Comparison of ENCODE assay signal across 10 mouse cellular contexts in the genomic region with DNA sequence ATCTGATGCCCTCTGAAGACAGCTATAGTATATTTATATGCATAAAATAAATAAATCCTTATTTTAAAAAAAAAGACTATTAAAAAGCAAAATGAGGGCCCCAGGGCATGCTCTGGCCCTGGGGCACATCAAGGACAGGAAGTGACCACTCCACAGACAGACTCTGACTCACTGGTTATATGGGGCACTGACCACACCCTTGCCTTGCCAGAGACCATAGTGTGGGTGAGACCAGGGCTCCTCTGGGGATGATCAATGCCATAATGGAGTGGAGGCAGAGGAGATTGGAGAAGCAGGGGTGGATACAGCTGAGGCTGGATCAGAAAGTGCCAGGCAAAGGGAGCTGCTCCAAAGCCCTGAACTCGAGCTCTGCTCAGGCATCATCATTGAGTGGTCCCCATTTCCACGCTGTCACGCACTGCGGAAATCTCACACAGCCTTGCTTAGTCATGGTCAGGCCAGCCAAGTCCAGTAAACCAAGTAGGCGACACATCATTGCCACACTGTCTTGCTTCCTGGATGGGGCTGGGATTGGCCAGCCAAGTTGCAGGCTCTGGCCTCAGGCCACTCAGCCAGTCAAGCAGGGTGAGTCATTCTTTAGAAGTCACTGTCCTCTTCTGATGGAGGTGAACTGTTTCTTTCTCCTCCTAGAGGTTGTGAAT. TPM values are rescaled to one million over a fixed set of nuclear protein-coding genes. Genes with fewer than 3 reads are reported as not detected.
DNase-seq lines count a peak whose midpoint lies in the region; ATAC-seq and TF ChIP-seq lines count a peak whose summit lies in the region.
"Had no signal": no experiment of that assay in that cellular context is flagged by ENCODE, and none has a peak within 500 bp of the region (broad histone marks: within the 10 kb centered on the region; RNA-seq: fewer than 3 reads in every experiment).

No protein-coding gene starts in this region.

- H3K4me1 ChIP-seq in kidney, adult 2 months (ENCODE audit: control insufficient read depth, insufficient read depth, low read length) = no peaks in the 10 kb centered on the region
- no peaks in the 10 kb centered on the region for H3K4me1 ChIP-seq in kidney, embryonic 14.5 days (ENCODE audit: control insufficient read depth, insufficient read depth, low read length)
- H3K4me1 ChIP-seq in neural tube, embryonic 15.5 days = no peaks in the 10 kb centered on the region
- H3K4me1 ChIP-seq: forebrain, embryonic 10.5 days; neural tube, embryonic 12.5 days had no signal

- ATAC-seq in kidney, embryonic 14.5 days (ENCODE audit: low FRiP score, low TSS enrichment) = no peak
- no peak for ATAC-seq in neural tube, embryonic 15.5 days (ENCODE audit: low FRiP score)

- intact Hi-C loops in heart, postnatal 10 days (cut with DNase I) = no loop called here

- WGBS in kidney, adult 2 months = 83% methylated on average over 5 of the region's 5 CpGs
- WGBS in kidney, embryonic 14.5 days = 92% methylated on average over 5 of the region's 5 CpGs
- 93% methylated on average over 5 of the region's 5 CpGs for WGBS in neural tube, embryonic 15.5 days

- H3K4me3 ChIP-seq in kidney, adult 2 months (ENCODE audit: insufficient read depth, low read depth, low read length) = no peak overlapping the region
- H3K4me3 ChIP-seq in kidney, embryonic 14.5 days (ENCODE audit: low read length) = no peak overlapping the region
- H3K4me3 ChIP-seq in myocyte = no peak overlapping the region
- no peak overlapping the region for H3K4me3 ChIP-seq in neural tube, embryonic 15.5 days (replicated peaks)
- H3K4me3 ChIP-seq: forebrain, embryonic 10.5 days; neural tube, embryonic 12.5 days had no signal

- no peak overlapping the region for H3K4me2 ChIP-seq in kidney, embryonic 14.5 days (replicated peaks; ENCODE audit: low read depth, low read length)
- H3K4me2 ChIP-seq in myocyte (ENCODE audit: low read depth) = peak overlapping the region; percentile 65
- no peak overlapping the region for H3K4me2 ChIP-seq in neural tube, embryonic 15.5 days
- H3K4me2 ChIP-seq: neural tube, embryonic 12.5 days had no signal

- H3K27me3 ChIP-seq in kidney, adult 2 months (replicated peaks; ENCODE audit: control insufficient read depth, insufficient read depth, low read length) = no peaks in the 10 kb centered on the region
- no peaks in the 10 kb centered on the region for H3K27me3 ChIP-seq in kidney, embryonic 14.5 days (ENCODE audit: control insufficient read depth, insufficient read depth, low read length)
- no peaks in the 10 kb centered on the region for H3K27me3 ChIP-seq in myocyte (ENCODE audit: control insufficient read depth, insufficient read depth, insufficient read length)
- no peaks in the 10 kb centered on the region for H3K27me3 ChIP-seq in neural tube, embryonic 15.5 days (replicated peaks)
- H3K27me3 ChIP-seq: neural tube, embryonic 12.5 days had no signal

- H3K79me2 ChIP-seq in myocyte (ENCODE audit: control insufficient read depth, insufficient read depth) = no peaks in the 10 kb centered on the region

- TF ChIP-seq CTCF in kidney, adult 2 months (conservative IDR thresholded peaks at IDR 0.05; ENCODE audit: insufficient read depth, insufficient read length, low read depth, low read length) = no peak

- TF ChIP-seq POLR2A in kidney, adult 2 months (IDR thresholded peaks at IDR 0.05; ENCODE audit: low read depth, low read length) = no peak
- no peak for TF ChIP-seq POLR2A in myocyte (IDR thresholded peaks at IDR 0.05; ENCODE audit: insufficient read length, low read depth)

- H3K9ac ChIP-seq in kidney, embryonic 14.5 days (ENCODE audit: low read depth, low read length) = no peak overlapping the region
- no peak overlapping the region for H3K9ac ChIP-seq in neural tube, embryonic 15.5 days (replicated peaks)
- H3K9ac ChIP-seq: neural tube, embryonic 12.5 days had no signal

- no peaks in the 10 kb centered on the region for H3K36me3 ChIP-seq in kidney, adult 2 months (ENCODE audit: control insufficient read depth, insufficient read depth, low read length)
- H3K36me3 ChIP-seq in kidney, embryonic 14.5 days (ENCODE audit: control insufficient read depth, insufficient read depth, low read length) = no peaks in the 10 kb centered on the region
- no peaks in the 10 kb centered on the region for H3K36me3 ChIP-seq in myocyte (ENCODE audit: control insufficient read depth, insufficient read depth)
- H3K36me3 ChIP-seq in neural tube, embryonic 15.5 days = no peaks in the 10 kb centered on the region
- H3K36me3 ChIP-seq: forebrain, embryonic 10.5 days; neural tube, embryonic 12.5 days had no signal

- DNase-seq in kidney, adult 2 months = peak; percentile 19
- peak; percentile 80 for DNase-seq in adrenal gland, postnatal 10 days
- DNase-seq in heart, postnatal 10 days = peak; percentile 23 to 29
- DNase-seq in T-cell, adult 2 months (ENCODE audit: low spot score) = no peak
- no peak for DNase-seq in thymus, adult 18-20 months

- no peak overlapping the region for H3K27ac ChIP-seq in kidney, adult 2 months (ENCODE audit: insufficient read depth, low read depth, low read length)
- H3K27ac ChIP-seq in kidney, embryonic 14.5 days (ENCODE audit: low read depth, low read length) = no peak overlapping the region
- H3K27ac ChIP-seq in neural tube, embryonic 15.5 days (replicated peaks) = no peak overlapping the region
- H3K27ac ChIP-seq: forebrain, embryonic 10.5 days; neural tube, embryonic 12.5 days had no signal

- H3ac ChIP-seq in myocyte (ENCODE audit: control insufficient read depth, insufficient read length) = no peak overlapping the region

- H3K9me3 ChIP-seq in kidney, embryonic 14.5 days (ENCODE audit: control insufficient read depth, low read length) = no peaks in the 10 kb centered on the region
- H3K9me3 ChIP-seq in neural tube, embryonic 15.5 days (replicated peaks) = no peaks in the 10 kb centered on the region
- H3K9me3 ChIP-seq: forebrain, embryonic 10.5 days; neural tube, embryonic 12.5 days had no signal

TF ChIP-seq in myocyte, 11 proteins besides CTCF, POLR2A, EP300 and RAD21:
- TF ChIP-seq E2F4 (IDR thresholded peaks at IDR 0.05; ENCODE audit: insufficient read depth) (no peak), CEBPB (IDR thresholded peaks at IDR 0.05; ENCODE audit: insufficient read depth, poor library complexity, severe bottlenecking) (peak; percentile 81), TCF12 (IDR thresholded peaks at IDR 0.05; ENCODE audit: insufficient read depth, poor library complexity, severe bottlenecking) (peak; percentile 1), MAX (IDR thresholded peaks at IDR 0.05; ENCODE audit: low read depth) (peak; percentile 31), POLR2AphosphoS2 (IDR thresholded peaks at IDR 0.05; ENCODE audit: insufficient read length, low read depth) (no peak)
TF ChIP-seq in myocyte: peak in this region for 3.

RNA-seq across cellular contexts. Expression of a gene that starts 35.5 kb away (rescaled TPM):
- polyA plus RNA-seq in kidney, adult 2 months (2012; rRNA removed) = 42.7 and 57.5 TPM in 2 replicates
- polyA plus RNA-seq in kidney, embryonic 14.5 days (2014; fragmentation: Nextera tagmentation; extraction: Ambion mirVana) = 42.9 and 47.3 TPM in 2 replicates
- 10 to 100 TPM; 29.1 to 31.3 TPM for total RNA-seq in adrenal gland, postnatal 10 days (2021)
- total RNA-seq in heart, postnatal 10 days (2021) = 10 to 100 TPM; 22.1 to 25.7 TPM
- 76.6 TPM for polyA plus RNA-seq in myocyte (2012; fragmentation: generic; extraction: Trizol)
- polyA plus RNA-seq in neural tube, embryonic 15.5 days (2015; fragmentation: Nextera tagmentation; extraction: Ambion mirVana) = 40.8 and 42.8 TPM in 2 replicates

RNA-seq across cellular contexts. Expression of a gene that starts 41.0 kb away (rescaled TPM):
- polyA plus RNA-seq in kidney, adult 2 months (2012; rRNA removed) = 35.9 and 38.2 TPM in 2 replicates
- 339 and 383 TPM in 2 replicates for polyA plus RNA-seq in kidney, embryonic 14.5 days (2014; fragmentation: Nextera tagmentation; extraction: Ambion mirVana)
- 100 to 1,000 TPM; 105 to 109 TPM for total RNA-seq in adrenal gland, postnatal 10 days (2021)
- total RNA-seq in heart, postnatal 10 days (2021) = 10 to 100 TPM; 78.2 to 87.8 TPM
- 65.5 TPM for polyA plus RNA-seq in myocyte (2012; fragmentation: generic; extraction: Trizol)
- 98.3 and 150 TPM in 2 replicates for polyA plus RNA-seq in neural tube, embryonic 15.5 days (2015; fragmentation: Nextera tagmentation; extraction: Ambion mirVana)

RNA-seq across cellular contexts. Expression of a gene that starts 50.8 kb away (rescaled TPM):
- 47.3 and 48.1 TPM in 2 replicates for polyA plus RNA-seq in kidney, adult 2 months (2012; rRNA removed)
- polyA plus RNA-seq in kidney, embryonic 14.5 days (2014; fragmentation: Nextera tagmentation; extraction: Ambion mirVana) = 24.4 and 27.3 TPM in 2 replicates
- total RNA-seq in adrenal gland, postnatal 10 days (2021) = 10 to 100 TPM; 52.2 to 54.9 TPM
- total RNA-seq in heart, postnatal 10 days (2021) = 10 to 100 TPM; 82.3 to 85.3 TPM
- 30.3 TPM for polyA plus RNA-seq in myocyte (2012; fragmentation: generic; extraction: Trizol)
- polyA plus RNA-seq in neural tube, embryonic 15.5 days (2015; fragmentation: Nextera tagmentation; extraction: Ambion mirVana) = 49.4 and 57.8 TPM in 2 replicates

Comparison
In these comparisons a context has a peak if more than half of its experiments do, and no peak if none do; other contexts are left out.
1. DNase-seq: peak in kidney, adult 2 months (single experiment), adrenal gland, postnatal 10 days (single experiment) and heart, postnatal 10 days (2 of 2); none in T-cell, adult 2 months (single experiment) and thymus, adult 18-20 months (0 of 2).